Mouse (Mus musculus) c-Kit-positive CD71-positive TER-119-negative erythroid progenitor cells, embryonic 14.5 days (primary cell): ENCODE data around the gene Rps21.
"Not testable (repeated sequence)": the region's sequence is repeated elsewhere in the genome, so short reads cannot be mapped to it uniquely, and the experiment has no call there.

Experiments used
- DNase-seq: peaks from one replicate; pipeline ENCODE4 v3.0.0-alpha.2; 2013; ENCODE audit warnings: low read depth

The Rps21 gene

GRCm38 (mm10) chr2:180229129-180229528, 28.0 kb upstream of the Rps21 start:
- no peak for DNase-seq

DNA sequence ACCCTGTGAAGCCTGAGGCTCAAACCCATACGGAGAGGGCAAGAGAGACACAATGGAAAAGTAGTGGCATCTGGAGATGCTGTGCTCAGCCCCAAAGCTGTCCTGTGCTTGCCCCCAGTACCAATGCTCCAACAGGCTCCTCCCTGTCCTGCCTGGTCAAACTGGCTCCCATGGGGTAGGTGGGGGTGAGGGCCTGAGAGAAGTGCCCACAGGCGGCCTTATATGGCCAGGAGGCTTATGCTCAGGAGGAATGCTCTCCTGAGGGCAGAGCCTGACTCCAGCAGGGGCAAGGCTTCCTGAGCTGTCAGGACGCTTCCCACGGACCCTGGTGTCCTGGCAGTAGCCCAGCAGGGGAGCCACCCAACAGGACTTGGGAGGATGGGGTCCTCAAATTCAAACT, 26.7 kb upstream of the Rps21 start:
- no peak for DNase-seq

DNA sequence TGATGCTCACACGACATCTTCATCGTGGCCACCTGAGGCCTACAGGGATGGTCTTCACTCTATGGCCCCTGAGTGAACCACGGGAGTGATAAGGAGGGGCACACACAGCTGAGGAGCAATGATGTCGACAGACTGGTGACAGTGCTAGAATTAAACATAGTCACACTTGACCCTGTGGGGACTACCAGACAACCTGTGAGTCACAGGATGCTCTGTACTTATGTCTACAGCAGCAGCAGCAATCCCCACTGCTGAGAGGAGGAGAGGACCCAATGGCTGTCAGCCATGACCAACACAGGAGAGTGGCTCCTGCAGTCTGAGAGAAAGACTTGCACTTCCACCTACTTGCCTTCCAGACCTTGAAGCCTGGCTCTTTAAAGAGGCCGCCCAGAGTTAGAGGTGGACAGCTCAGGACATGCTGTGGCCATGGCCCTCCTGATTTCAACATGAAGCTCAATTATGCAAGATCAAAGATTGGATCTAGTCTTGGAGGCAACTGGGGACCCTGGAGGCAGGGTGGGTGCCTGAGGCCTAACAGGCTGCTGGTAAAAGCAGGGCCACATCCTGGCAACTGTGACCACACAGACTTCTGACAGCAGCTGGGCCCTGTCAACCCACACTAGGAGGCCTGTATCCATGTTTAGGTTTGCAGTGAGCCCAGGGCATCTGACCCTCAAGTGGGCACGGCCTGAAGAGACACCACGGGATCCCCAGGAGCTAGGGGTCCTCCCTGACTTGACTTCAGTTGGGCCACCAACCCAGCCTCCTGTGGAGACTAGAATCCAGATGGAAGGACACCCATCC, 23.9 kb upstream of the Rps21 start:
- no peak for DNase-seq

DNA sequence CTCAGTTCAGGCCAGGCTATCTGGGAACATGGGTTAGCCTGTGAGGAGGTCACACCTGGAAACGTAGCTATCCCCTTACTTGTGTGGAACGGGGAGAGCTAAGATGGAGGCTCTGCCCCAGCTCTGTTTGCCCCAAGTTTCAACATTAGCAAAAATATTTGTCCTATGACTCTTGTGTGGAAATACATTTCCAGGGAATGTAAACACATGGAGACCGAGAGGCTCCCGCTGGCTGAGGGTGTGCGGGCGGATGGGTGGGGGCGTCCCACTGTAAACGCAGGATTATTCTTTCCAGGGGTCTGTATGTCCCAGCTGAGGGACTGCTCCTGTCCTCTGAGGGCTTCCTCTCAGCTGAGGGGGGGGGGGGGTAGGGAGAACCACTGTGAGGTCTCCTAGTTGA, 22.8 kb upstream of the Rps21 start:
- no peak for DNase-seq

DNA sequence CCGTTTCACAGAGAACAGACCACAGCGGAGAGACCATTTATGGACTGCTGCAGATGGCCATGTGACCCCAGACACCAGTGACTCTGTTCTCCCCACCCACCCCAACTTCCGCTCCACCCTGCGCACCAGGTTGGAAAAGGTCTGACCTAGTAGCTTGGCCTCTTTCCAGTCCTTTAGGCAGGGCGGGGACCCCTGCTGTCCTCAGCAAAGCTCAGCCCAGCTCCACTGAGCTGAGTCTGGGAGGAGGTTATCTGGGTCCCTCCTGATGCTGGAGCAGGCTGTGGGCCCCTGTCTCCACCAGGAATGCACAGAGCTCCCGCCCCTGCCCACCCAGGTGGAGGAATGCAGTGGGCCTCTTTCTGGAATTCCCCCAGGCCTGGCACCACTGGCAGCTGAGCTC, 22.2 kb upstream of the Rps21 start:
- DNase-seq = no peak

DNA sequence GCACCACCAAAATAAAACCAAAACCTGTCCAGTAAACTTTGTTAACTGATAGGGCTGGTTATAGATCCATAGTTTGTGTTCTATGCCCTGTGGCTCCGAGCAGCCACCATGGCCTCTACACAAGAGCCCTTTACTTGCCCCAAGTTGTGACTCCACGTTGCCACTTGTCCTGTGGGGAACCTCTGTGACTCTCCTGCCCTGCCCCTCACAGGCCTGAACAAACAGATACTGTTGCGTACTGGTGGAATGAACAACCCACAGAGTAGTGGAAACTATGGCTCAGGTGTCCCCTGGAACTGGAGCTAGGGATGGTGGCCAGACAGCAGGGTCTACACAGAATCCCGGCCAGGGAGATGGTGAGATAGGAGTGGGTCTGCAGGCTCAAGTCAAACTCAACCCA, 21.4 kb upstream of the Rps21 start:
- no peak for DNase-seq

DNA sequence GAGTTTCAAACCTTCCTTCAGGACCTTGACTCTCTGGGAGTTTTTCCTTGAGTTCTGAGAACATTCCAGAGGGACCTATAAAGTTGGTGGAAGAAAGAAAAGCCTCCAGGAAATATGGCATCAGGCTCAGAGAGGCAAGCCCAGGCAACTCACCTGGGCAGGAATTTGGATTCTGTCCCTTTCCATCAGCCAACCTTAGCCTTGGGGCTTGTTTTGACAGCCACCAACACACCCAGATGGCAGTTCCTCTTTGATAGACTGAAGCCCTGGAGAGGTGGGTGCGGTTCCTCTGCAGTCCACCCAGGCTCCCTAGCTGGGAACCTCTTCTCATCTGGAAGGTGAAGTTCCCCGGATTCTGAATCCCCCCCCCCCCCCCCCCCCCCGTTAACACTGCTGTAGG, 20.7 kb upstream of the Rps21 start:
- DNase-seq = peak; percentile 36

DNA sequence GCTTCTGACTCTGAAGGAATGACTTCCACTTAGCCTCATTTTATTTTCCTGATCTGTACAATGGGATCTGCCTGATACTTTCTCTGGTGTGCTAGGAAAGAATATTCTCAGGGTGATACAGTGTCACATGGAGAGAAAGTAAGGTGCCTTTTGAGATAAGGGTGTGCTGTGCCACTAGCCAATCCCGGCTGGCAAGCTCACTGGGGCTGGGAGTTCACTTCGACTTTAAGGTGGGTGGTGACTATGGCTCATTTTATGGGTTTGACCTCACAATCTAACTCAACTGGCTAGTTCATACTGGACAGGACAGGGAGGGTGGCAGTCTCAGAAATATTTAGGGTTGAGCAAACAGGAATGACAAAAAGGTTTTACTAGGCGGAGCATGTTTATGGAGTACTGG, 20.2 kb upstream of the Rps21 start:
- peak; percentile 71 for DNase-seq

- DNase-seq = no peak
These were observed 19.4 kb upstream of the Rps21 start for GRCm38 (mm10) chr2:180237601-180238345.

DNA sequence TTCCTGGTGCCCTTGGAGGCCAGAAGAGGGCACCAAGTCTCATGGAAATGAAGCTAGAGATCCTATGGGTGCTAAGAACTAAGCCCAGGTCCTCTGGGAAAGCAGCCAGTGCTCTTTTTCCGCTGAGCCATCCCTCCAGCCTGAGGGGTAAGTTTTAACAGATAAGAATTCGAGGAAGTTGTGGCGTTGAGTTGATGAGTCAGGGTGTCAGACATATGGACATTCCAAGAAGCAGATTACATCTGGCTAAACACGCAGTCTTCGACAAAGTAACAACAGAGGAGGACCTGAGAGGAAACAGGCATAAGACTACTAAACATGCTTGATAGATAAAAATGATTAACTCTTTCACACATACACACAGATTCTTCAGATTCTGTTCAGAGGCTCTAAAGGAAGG, 18.6 kb upstream of the Rps21 start:
- DNase-seq = peak; percentile 44

DNA sequence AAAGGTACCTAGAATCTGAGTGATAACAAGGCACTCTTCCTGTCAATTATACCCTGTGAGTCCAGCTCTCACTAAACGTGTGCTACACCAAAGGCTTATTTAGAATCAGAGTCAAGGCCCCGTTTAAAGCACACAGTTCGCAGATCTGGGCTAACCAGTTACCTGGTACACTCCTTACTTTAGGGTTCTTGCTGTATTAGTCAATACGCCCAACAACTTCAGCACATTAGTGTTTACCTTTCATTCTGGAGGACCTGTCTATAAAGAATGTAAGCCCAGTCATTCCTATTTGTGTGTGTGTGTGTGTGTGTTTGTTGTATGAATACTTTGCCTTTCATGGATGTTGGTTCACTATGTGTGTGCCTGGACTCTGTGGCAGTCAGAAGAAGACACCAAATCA, 14.1 kb upstream of the Rps21 start:
- no peak for DNase-seq

DNA sequence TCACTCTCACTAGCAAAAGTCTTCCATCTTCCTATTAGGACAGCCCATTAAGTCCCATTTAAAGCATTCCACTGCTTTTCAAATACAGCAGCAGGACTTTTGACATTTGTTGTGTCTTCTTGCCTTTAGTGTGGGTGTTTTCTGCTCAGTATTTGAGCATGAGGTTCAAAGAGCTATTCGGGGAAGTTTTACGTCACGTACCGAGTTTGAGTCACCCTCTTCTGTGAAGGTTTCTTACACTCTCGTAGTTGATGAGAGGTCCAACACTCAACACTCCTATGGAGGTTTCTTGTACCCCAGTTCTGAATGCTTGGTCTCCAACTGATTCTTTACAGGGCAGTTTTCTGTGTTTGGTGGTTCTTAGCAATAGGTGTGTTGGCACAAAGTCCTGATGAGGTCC, 9.3 kb upstream of the Rps21 start:
- DNase-seq = no peak

- DNase-seq = no peak
These were observed 8.1 kb upstream of the Rps21 start for GRCm38 (mm10) chr2:180248947-180249660.

GRCm38 (mm10) chr2:180250930-180251611, 6.1 kb upstream of the Rps21 start:
- peak; percentile 82 for DNase-seq

DNA sequence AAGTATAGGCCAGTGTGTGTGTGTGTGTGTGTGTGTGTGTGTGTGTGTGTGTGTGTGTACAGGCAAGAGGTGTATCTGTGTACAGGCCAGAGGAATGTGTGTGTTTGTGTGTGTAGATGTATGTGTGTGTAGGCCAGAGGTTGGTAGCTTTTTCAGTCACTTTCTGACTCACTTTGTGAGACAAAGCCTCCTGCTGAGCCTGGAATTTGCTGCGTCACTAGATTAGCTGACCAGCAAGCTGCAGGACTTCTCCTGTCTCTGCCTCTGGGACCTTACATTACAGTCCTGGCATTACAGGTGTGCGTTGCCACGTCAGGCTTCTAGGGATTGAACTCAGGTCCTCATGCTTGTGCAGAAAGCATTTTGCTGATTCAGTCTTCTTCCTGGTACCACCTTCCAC, 5.3 kb upstream of the Rps21 start:
- DNase-seq = no peak

DNA sequence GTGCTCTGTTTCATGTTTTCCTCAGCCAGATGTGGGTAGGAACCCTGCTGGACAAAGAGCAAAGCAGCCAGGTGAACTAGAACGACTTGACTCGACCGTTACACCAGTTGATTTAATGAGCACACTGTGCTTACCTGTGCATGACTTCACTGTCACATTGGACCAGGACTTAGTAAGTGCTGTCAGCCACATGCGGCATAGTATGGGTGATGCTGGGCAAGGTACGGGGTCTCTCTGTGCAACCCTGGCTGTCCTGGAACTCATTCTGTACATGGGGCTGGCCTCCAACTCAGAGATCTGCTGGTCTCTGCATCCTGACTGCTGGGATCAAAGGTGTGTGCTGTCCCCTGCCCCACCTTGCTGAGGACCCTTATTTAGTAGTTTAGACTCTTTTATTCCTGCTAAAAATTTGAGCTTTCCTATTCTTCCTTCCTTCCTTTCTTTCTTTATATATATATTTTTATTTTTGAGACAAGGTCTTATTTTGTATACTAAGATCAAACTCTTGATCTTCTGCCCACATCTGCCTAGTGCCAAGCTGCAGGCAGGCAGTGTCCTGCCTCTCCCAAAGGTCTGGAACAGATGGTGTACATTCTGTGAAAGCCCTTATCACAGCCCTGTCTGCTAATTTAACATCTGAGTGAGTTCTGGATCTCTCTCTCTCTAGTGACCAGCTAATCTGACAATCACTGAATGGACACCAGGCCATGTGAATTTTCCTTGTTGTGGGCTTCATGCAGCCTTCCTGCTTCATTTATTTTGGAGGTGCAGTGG, 2.6 kb upstream of the Rps21 start:
- DNase-seq = no peak

- DNase-seq = no peak
These were observed 1.5 kb upstream of the Rps21 start for GRCm38 (mm10) chr2:180255701-180256100.

GRCm38 (mm10) chr2:180256296-180257000, 729 bp upstream of the Rps21 start:
- no peak for DNase-seq

- no peak for DNase-seq
These were observed 1.0 kb downstream of the Rps21 start for GRCm38 (mm10) chr2:180257963-180258865.

- not testable (repeated sequence) for DNase-seq
These were observed 1.8 kb downstream of the Rps21 start for GRCm38 (mm10) chr2:180258951-180259484.
